Mouse (Mus musculus): Measurements from ENCODE around the gene Magi1. TPM values are rescaled to one million over a fixed set of nuclear protein-coding genes. Genes with fewer than 3 reads are reported as not detected.

The Magi1 gene
- total and polyA plus RNA-seq, 2 experiments: 4.9 to 17.7 TPM

- no peak for DNase-seq (ENCODE audit: extremely low read depth, low read depth, low spot score)
- Histone ChIP-seq H3K27me3 (ENCODE audit: control insufficient read depth, insufficient read depth, low read length) (no peaks in the 10 kb centered on the region), H3K27ac (replicated peaks; ENCODE audit: insufficient read depth, low read depth, low read length) (no peak overlapping the region), H3K9ac (ENCODE audit: low read depth, low read length) (no peak overlapping the region), H3K36me3 (ENCODE audit: control insufficient read depth, insufficient read depth, low read length) (no peaks in the 10 kb centered on the region), H3K4me1 (ENCODE audit: control insufficient read depth, insufficient read depth, low read length) (no peaks in the 10 kb centered on the region), H3K79me2 (ENCODE audit: control insufficient read depth, insufficient read depth, low read length) (no peaks in the 10 kb centered on the region; the same call in 1 of the 2 replicates), H3K4me3 (ENCODE audit: insufficient read depth, low read depth, low read length) (no peak overlapping the region)
- TF ChIP-seq POLR2A (IDR thresholded peaks at IDR 0.05; ENCODE audit: extremely low read depth, insufficient read depth, low read length): no peak
- no peak for TF ChIP-seq CTCF (IDR thresholded peaks at IDR 0.05; ENCODE audit: low read depth, low read length)
- 84% methylated on average over 4 of the region's 4 CpGs for WGBS
These were observed 554.9 kb downstream of the Magi1 start for GRCm38 (mm10) chr6:93728791-93729190.

- Histone ChIP-seq H3K79me2 (ENCODE audit: control insufficient read depth, insufficient read depth, low read length) (no peaks in the 10 kb centered on the region; the same call in 1 of the 2 replicates), H3K4me3 (ENCODE audit: insufficient read depth, low read depth, low read length) (no peak overlapping the region), H3K9ac (ENCODE audit: low read depth, low read length) (no peak overlapping the region), H3K27me3 (ENCODE audit: control insufficient read depth, insufficient read depth, low read length) (no peaks in the 10 kb centered on the region), H3K4me1 (ENCODE audit: control insufficient read depth, insufficient read depth, low read length) (no peaks in the 10 kb centered on the region), H3K36me3 (ENCODE audit: control insufficient read depth, insufficient read depth, low read length) (no peaks in the 10 kb centered on the region), H3K27ac (replicated peaks; ENCODE audit: insufficient read depth, low read depth, low read length) (no peak overlapping the region)
- 63% methylated on average over 15 of the region's 15 CpGs for WGBS
- DNase-seq (ENCODE audit: extremely low read depth, low read depth, low spot score): no peak
- TF ChIP-seq CTCF (IDR thresholded peaks at IDR 0.05; ENCODE audit: low read depth, low read length) (no peak), POLR2A (IDR thresholded peaks at IDR 0.05; ENCODE audit: extremely low read depth, insufficient read depth, low read length) (no peak)
These were observed 556.0 kb downstream of the Magi1 start for GRCm38 (mm10) chr6:93727630-93728178.

GRCm38 (mm10) chr6:93726829-93727455, 556.8 kb downstream of the Magi1 start:
- Histone ChIP-seq H3K9ac (ENCODE audit: low read depth, low read length) (no peak overlapping the region), H3K79me2 (ENCODE audit: control insufficient read depth, insufficient read depth, low read length) (no peaks in the 10 kb centered on the region; the same call in 1 of the 2 replicates), H3K4me1 (ENCODE audit: control insufficient read depth, insufficient read depth, low read length) (no peaks in the 10 kb centered on the region), H3K4me3 (ENCODE audit: insufficient read depth, low read depth, low read length) (no peak overlapping the region), H3K27me3 (ENCODE audit: control insufficient read depth, insufficient read depth, low read length) (no peaks in the 10 kb centered on the region), H3K27ac (replicated peaks; ENCODE audit: insufficient read depth, low read depth, low read length) (no peak overlapping the region), H3K36me3 (ENCODE audit: control insufficient read depth, insufficient read depth, low read length) (no peaks in the 10 kb centered on the region)
- TF ChIP-seq POLR2A (IDR thresholded peaks at IDR 0.05; ENCODE audit: extremely low read depth, insufficient read depth, low read length): no peak
- peak; percentile 45 for TF ChIP-seq CTCF (IDR thresholded peaks at IDR 0.05; ENCODE audit: low read depth, low read length)
- no peak for DNase-seq (ENCODE audit: extremely low read depth, low read depth, low spot score)
- WGBS: 59% methylated on average over 7 of the region's 7 CpGs

DNA sequence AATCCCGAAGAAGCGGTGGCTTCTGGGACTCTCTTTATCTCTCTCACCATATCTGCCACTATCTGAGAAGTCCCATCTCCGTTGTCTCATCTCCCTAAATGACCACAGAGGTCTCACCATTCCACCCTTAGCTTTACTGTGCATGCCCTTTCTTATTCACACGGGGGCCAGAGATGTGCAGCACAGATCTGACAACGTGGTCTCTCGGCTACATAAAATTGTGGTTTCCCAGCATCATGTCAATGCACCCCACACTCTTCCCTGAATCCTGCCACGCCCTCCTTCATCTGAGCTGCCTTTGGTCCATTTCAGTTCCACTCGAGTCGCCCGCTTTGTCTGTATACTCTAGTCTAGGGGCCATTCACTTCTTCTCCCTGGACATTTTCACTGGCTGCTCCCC, 557.6 kb downstream of the Magi1 start:
- WGBS: 91% methylated on average over 10 of the region's 10 CpGs
- TF ChIP-seq CTCF (IDR thresholded peaks at IDR 0.05; ENCODE audit: low read depth, low read length): no peak
- TF ChIP-seq POLR2A (IDR thresholded peaks at IDR 0.05; ENCODE audit: extremely low read depth, insufficient read depth, low read length): no peak
- H3K9ac ChIP-seq (ENCODE audit: low read depth, low read length): no peak overlapping the region
- no peak overlapping the region for H3K4me3 ChIP-seq (ENCODE audit: insufficient read depth, low read depth, low read length)
- no peaks in the 10 kb centered on the region; the same call in 1 of the 2 replicates for H3K79me2 ChIP-seq (ENCODE audit: control insufficient read depth, insufficient read depth, low read length)
- no peak for DNase-seq (ENCODE audit: extremely low read depth, low read depth, low spot score)
- H3K4me1 ChIP-seq (ENCODE audit: control insufficient read depth, insufficient read depth, low read length): no peaks in the 10 kb centered on the region
- H3K27me3 ChIP-seq (ENCODE audit: control insufficient read depth, insufficient read depth, low read length): no peaks in the 10 kb centered on the region
- H3K36me3 ChIP-seq (ENCODE audit: control insufficient read depth, insufficient read depth, low read length): no peaks in the 10 kb centered on the region
- H3K27ac ChIP-seq (replicated peaks; ENCODE audit: insufficient read depth, low read depth, low read length): no peak overlapping the region

- no peaks in the 10 kb centered on the region; the same call in 1 of the 2 replicates for H3K79me2 ChIP-seq (ENCODE audit: control insufficient read depth, insufficient read depth, low read length)
- H3K4me1 ChIP-seq (ENCODE audit: control insufficient read depth, insufficient read depth, low read length): no peaks in the 10 kb centered on the region
- H3K27me3 ChIP-seq (ENCODE audit: control insufficient read depth, insufficient read depth, low read length): no peaks in the 10 kb centered on the region
- 94% methylated on average over 7 of the region's 7 CpGs for WGBS
- DNase-seq (ENCODE audit: extremely low read depth, low read depth, low spot score): no peak
- no peak overlapping the region for H3K27ac ChIP-seq (replicated peaks; ENCODE audit: insufficient read depth, low read depth, low read length)
- no peak overlapping the region for H3K9ac ChIP-seq (ENCODE audit: low read depth, low read length)
- no peak overlapping the region for H3K4me3 ChIP-seq (ENCODE audit: insufficient read depth, low read depth, low read length)
- H3K36me3 ChIP-seq (ENCODE audit: control insufficient read depth, insufficient read depth, low read length): no peaks in the 10 kb centered on the region
- TF ChIP-seq CTCF (IDR thresholded peaks at IDR 0.05; ENCODE audit: low read depth, low read length) (no peak), POLR2A (IDR thresholded peaks at IDR 0.05; ENCODE audit: extremely low read depth, insufficient read depth, low read length) (no peak)
These were observed 559.0 kb downstream of the Magi1 start for GRCm38 (mm10) chr6:93724749-93725148.

DNA sequence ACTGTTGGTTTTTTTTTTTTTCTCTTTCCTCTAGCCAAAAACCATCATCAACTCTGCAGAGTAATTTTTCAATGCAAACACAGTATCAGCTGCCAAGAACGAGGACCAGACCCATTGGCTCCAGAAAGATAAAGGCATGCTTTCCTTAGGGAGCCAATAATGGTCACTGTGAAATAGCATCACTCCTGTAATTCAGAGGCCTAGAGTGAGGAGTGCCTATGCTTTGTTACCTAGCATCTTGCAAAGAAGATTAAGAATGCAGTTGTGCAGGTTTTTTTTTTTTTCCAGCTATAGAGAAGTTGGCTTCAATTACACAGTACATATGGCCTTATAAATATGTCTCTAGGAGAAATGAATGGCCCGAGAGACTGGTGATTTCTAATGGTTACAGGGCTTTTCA, 560.5 kb downstream of the Magi1 start:
- Histone ChIP-seq H3K27ac (replicated peaks; ENCODE audit: insufficient read depth, low read depth, low read length) (no peak overlapping the region), H3K9ac (ENCODE audit: low read depth, low read length) (no peak overlapping the region), H3K27me3 (ENCODE audit: control insufficient read depth, insufficient read depth, low read length) (no peaks in the 10 kb centered on the region), H3K36me3 (ENCODE audit: control insufficient read depth, insufficient read depth, low read length) (no peaks in the 10 kb centered on the region), H3K79me2 (ENCODE audit: control insufficient read depth, insufficient read depth, low read length) (no peaks in the 10 kb centered on the region; the same call in 1 of the 2 replicates), H3K4me3 (ENCODE audit: insufficient read depth, low read depth, low read length) (no peak overlapping the region), H3K4me1 (ENCODE audit: control insufficient read depth, insufficient read depth, low read length) (no peaks in the 10 kb centered on the region)
- WGBS: 90% methylated on average over 2 of the region's 2 CpGs
- TF ChIP-seq CTCF (IDR thresholded peaks at IDR 0.05; ENCODE audit: low read depth, low read length) (no peak), POLR2A (IDR thresholded peaks at IDR 0.05; ENCODE audit: extremely low read depth, insufficient read depth, low read length) (no peak)
- DNase-seq (ENCODE audit: extremely low read depth, low read depth, low spot score): no peak
